Mouse (Mus musculus): ENCODE results near the gene Thrb. TPM values are rescaled to one million over a fixed set of nuclear protein-coding genes. Genes with fewer than 3 reads are reported as not detected.

Gene Thrb
- polyA plus RNA-seq, 1 experiment from 2014 or later, result 0.64 TPM

DNA sequence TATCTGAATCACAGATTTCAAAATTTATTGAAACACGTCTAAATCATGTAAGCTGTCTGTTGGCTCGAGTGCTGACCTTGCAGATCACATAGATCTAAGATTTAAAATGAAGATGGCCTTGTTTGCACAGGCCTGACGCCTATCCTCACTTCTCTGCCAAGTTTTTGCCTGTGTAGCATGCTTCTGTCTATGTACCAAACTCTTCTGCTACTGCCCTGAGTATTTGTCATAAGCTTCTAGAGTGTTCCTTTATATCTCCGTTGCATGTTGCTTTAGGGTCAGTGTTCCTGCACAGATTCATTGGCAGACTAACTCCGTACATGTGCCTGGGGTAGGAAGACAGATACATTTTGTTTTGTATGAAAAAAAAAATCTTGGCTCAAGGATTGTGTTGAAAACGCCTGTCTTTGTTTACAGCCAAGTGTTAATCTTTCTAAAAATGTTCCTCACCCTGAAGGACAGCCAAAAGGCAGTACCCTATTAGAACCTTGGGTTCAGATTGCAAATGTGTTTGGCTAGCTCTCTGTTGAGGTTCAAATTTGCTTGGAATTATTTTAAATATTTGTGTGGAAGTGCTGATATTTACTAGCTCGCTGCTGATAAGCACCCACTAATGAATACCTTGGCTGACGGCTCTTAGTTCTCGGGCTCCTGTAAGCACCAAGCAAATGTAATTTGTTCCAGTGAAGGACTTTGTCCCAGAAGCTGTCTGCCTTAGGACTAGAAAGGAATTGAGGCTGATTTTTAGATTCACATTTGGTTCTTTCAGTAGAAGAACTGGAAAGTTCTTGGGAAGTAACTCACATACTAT is 83.0 kb downstream of the Thrb start:
- H3K4me1 ChIP-seq (replicated peaks), result no peaks in the 10 kb centered on the region
- no peaks in the 10 kb centered on the region for H3K36me3 ChIP-seq
- no peaks in the 10 kb centered on the region for H3K9me3 ChIP-seq (replicated peaks)
- H3K27me3 ChIP-seq (replicated peaks), result no peaks in the 10 kb centered on the region
- H3K4me2 ChIP-seq, result no peak overlapping the region
- no peak overlapping the region for H3K9ac ChIP-seq
- H3K27ac ChIP-seq (ENCODE audit: poor library complexity, severe bottlenecking), result no peak overlapping the region
- ATAC-seq (ENCODE audit: insufficient number of reproducible peaks, low FRiP score), result no peak
- no peak overlapping the region for H3K4me3 ChIP-seq
- WGBS, result 57% methylated on average over 9 of the region's 9 CpGs

DNA sequence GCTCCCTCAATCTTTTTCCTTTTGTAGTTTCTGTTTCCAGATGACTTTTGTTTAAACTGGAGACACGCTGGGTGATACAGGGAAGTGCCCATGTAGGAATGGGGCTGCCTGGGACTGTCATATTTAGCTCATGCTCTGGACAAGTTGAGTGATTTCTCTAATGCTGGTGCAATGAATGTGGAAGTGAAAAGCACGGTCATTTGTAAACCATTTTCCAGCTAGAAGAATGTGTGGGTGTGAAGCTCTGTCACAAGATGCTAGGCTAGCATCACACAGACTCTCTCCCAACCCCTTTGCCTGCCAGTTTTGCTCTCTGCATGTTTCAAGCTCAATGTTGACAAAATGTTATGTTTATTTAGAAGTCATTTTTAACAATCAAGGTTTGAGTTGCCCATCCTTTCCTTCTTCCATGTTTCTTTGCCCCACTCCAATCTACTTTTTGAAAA is 83.7 kb downstream of the Thrb start:
- Histone ChIP-seq H3K27ac (ENCODE audit: poor library complexity, severe bottlenecking) (no peak overlapping the region), H3K9me3 (replicated peaks) (no peaks in the 10 kb centered on the region), H3K9ac (no peak overlapping the region), H3K36me3 (no peaks in the 10 kb centered on the region), H3K4me2 (no peak overlapping the region), H3K27me3 (replicated peaks) (no peaks in the 10 kb centered on the region), H3K4me1 (replicated peaks) (no peaks in the 10 kb centered on the region), H3K4me3 (no peak overlapping the region)
- WGBS, result 57% methylated on average over 2 of the region's 2 CpGs
- no peak for ATAC-seq (ENCODE audit: insufficient number of reproducible peaks, low FRiP score)

DNA sequence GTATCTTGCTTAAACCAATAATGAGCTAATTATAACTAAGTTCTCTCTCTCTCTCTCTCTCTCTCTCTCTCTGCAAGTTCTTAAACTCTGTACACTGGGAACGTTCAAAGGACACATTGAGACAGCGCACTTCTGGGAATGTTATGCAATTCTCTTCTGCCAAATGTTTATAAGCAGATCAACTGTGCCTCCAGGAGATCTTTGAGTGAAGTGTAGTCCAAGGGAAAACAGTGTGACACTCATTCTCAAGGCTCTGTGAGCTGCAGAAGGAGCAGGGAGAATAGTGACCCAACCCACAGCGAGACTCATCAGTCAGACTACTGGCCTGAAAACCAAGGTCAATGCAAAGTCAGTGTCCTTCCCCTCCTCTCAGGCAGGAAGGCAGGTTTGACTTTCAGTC is 87.9 kb downstream of the Thrb start:
- Histone ChIP-seq H3K27ac (ENCODE audit: poor library complexity, severe bottlenecking) (no peak overlapping the region), H3K27me3 (replicated peaks) (no peaks in the 10 kb centered on the region), H3K9ac (no peak overlapping the region), H3K4me3 (no peak overlapping the region), H3K36me3 (no peaks in the 10 kb centered on the region), H3K4me1 (replicated peaks) (no peaks in the 10 kb centered on the region), H3K9me3 (replicated peaks) (no peaks in the 10 kb centered on the region), H3K4me2 (no peak overlapping the region)
- WGBS, result 85% methylated on average over 3 of the region's 3 CpGs
- no peak for ATAC-seq (ENCODE audit: insufficient number of reproducible peaks, low FRiP score)

DNA sequence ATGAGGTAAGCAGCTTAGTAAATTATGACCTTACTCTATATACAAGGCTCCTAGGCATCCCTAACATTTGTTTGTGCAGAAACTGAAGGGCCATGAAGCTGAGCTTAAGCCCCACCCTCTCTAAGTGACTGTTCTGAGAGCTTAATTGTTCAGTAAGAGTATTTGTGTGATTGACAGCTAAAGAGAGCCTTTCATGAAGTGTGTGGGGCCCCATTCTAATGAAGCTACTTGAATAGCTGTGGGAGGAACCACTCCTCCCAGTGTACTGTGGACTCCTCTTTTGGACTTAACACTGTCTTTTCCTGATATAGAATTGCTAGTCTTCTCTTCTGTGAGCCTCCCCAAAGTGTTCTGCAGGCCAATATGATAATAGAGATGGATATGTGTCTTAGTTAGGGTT is 88.9 kb downstream of the Thrb start:
- Histone ChIP-seq H3K4me1 (replicated peaks) (no peaks in the 10 kb centered on the region), H3K9ac (no peak overlapping the region), H3K9me3 (replicated peaks) (no peaks in the 10 kb centered on the region), H3K4me2 (no peak overlapping the region), H3K4me3 (no peak overlapping the region), H3K36me3 (no peaks in the 10 kb centered on the region), H3K27me3 (replicated peaks) (no peaks in the 10 kb centered on the region), H3K27ac (ENCODE audit: poor library complexity, severe bottlenecking) (no peak overlapping the region)
- ATAC-seq (ENCODE audit: insufficient number of reproducible peaks, low FRiP score), result no peak

DNA sequence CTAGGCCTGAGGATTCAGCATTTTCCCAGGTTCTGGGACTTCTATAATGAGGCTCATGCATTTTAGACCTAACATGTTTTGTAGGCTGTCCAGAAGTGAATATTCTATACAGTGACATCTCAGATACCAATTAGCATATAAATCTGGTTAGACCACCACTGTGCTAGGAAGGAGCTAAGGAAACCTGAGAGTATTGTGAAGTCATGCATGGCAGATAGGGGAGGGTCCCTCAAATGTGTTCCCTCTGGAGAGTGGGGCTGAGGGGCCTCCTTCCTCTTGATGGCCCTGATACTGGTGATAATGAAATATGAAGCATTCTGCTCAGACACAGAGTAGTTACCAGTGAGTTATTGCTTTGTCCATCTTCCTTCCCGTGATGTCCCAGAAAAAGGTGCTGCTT is 91.8 kb downstream of the Thrb start:
- Histone ChIP-seq H3K27ac (ENCODE audit: poor library complexity, severe bottlenecking) (no peak overlapping the region), H3K4me3 (no peak overlapping the region), H3K9me3 (replicated peaks) (no peaks in the 10 kb centered on the region), H3K27me3 (replicated peaks) (no peaks in the 10 kb centered on the region), H3K4me1 (replicated peaks) (no peaks in the 10 kb centered on the region), H3K4me2 (no peak overlapping the region), H3K9ac (no peak overlapping the region), H3K36me3 (no peaks in the 10 kb centered on the region)
- no peak for ATAC-seq (ENCODE audit: insufficient number of reproducible peaks, low FRiP score)
- WGBS, result 80% methylated on average over 1 of the region's 1 CpGs

DNA sequence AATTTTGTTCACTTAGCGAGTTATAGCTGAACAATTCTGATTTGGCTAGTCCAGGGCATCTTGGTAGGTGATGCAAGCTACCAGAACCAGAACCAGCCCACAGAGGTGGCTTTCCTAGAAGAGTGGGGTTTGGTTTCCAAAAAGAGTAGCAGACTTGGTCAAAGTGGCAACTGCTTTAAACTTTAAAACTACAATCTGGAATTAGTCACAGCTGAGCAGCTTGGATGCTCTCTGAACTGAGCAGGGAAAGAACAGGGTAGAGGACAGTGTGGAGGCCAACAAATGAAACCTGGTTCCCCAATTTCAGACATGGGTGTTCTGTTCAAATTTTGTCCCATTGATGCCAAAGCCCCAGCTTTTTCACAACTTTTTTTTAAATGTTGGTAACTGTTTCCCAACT is 93.4 kb downstream of the Thrb start:
- no peaks in the 10 kb centered on the region for H3K36me3 ChIP-seq
- no peak overlapping the region for H3K27ac ChIP-seq (ENCODE audit: poor library complexity, severe bottlenecking)
- H3K4me1 ChIP-seq (replicated peaks), result no peaks in the 10 kb centered on the region
- no peak for ATAC-seq (ENCODE audit: insufficient number of reproducible peaks, low FRiP score)
- no peak overlapping the region for H3K9ac ChIP-seq
- H3K4me3 ChIP-seq, result no peak overlapping the region
- H3K9me3 ChIP-seq (replicated peaks), result no peaks in the 10 kb centered on the region
- 75% methylated on average over 1 of the region's 1 CpGs for WGBS
- no peak overlapping the region for H3K4me2 ChIP-seq
- H3K27me3 ChIP-seq (replicated peaks), result no peaks in the 10 kb centered on the region

DNA sequence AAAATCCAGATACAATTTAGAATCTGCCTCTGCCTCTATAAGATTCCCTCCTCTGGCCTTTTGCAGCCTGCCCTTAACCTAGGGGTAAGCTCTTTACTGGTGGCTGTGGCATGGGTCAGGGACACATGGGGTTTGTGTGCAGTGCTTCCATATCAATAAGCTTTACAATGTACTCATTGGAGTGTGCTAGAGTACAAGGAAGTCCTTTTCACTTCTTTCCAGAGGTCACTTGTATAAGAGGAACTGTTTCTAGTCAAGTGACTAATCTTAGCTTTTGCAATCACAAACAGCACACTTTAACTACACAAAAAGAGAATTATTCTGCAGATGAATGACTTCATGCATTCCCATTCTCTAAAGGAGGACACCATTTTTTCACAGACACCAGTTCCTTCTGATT is 96.7 kb downstream of the Thrb start:
- H3K27me3 ChIP-seq (replicated peaks), result no peaks in the 10 kb centered on the region
- no peak overlapping the region for H3K9ac ChIP-seq
- no peaks in the 10 kb centered on the region for H3K36me3 ChIP-seq
- H3K4me3 ChIP-seq, result no peak overlapping the region
- H3K4me1 ChIP-seq (replicated peaks), result no peaks in the 10 kb centered on the region
- H3K27ac ChIP-seq (ENCODE audit: poor library complexity, severe bottlenecking), result no peak overlapping the region
- no peak overlapping the region for H3K4me2 ChIP-seq
- no peak for ATAC-seq (ENCODE audit: insufficient number of reproducible peaks, low FRiP score)
- no peaks in the 10 kb centered on the region for H3K9me3 ChIP-seq (replicated peaks)

DNA sequence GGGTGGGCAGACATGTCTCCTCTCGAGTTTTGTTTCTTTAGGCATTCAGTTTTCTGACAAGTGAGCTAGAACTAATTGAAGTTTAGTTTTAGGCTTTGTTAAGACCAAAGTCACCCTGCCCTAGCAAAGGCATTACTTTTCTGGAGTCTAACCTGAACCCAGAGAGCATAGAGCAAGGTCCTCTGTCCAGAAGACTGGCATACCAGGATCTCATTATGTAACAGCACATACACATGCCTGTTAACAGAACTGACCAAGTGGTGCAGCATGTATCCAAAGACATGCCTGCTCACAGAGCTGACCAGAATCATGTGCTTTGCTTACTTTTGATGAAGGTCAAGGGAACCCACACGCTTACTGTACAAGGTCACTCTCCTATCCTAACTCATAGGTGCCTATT is 107.9 kb downstream of the Thrb start:
- no peak for ATAC-seq (ENCODE audit: insufficient number of reproducible peaks, low FRiP score)
- Histone ChIP-seq H3K4me3 (no peak overlapping the region), H3K4me2 (no peak overlapping the region), H3K36me3 (no peaks in the 10 kb centered on the region), H3K9me3 (replicated peaks) (no peaks in the 10 kb centered on the region), H3K4me1 (replicated peaks) (no peaks in the 10 kb centered on the region), H3K27ac (ENCODE audit: poor library complexity, severe bottlenecking) (no peak overlapping the region), H3K27me3 (replicated peaks) (no peaks in the 10 kb centered on the region), H3K9ac (no peak overlapping the region)
- 57% methylated on average over 2 of the region's 2 CpGs for WGBS

DNA sequence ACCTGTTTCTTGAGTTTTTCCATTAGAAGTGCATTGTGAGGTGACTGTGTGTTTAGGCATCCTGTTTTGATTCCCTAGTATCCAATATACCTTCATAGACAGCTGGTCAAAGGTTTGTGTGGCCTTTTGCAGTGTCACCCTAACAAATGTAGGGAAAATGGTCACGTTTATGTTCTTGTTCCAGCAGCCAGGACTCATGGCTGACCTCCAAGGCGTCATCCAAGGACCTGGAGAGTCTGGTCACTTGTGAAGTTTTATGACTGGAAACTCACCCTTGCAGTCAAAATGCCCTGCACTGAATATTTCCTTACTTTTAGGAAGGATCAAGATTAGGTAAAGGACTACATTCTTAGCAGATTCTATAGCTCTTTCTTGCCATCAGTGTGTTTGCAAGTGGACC is 114.3 kb downstream of the Thrb start:
- H3K9me3 ChIP-seq (replicated peaks), result no peaks in the 10 kb centered on the region
- H3K27me3 ChIP-seq (replicated peaks), result no peaks in the 10 kb centered on the region
- no peak overlapping the region for H3K4me3 ChIP-seq
- H3K9ac ChIP-seq, result no peak overlapping the region
- H3K36me3 ChIP-seq, result no peaks in the 10 kb centered on the region
- no peaks in the 10 kb centered on the region for H3K4me1 ChIP-seq (replicated peaks)
- no peak for ATAC-seq (ENCODE audit: insufficient number of reproducible peaks, low FRiP score)
- H3K4me2 ChIP-seq, result no peak overlapping the region
- WGBS, result 71% methylated on average over 2 of the region's 2 CpGs
- no peak overlapping the region for H3K27ac ChIP-seq (ENCODE audit: poor library complexity, severe bottlenecking)

DNA sequence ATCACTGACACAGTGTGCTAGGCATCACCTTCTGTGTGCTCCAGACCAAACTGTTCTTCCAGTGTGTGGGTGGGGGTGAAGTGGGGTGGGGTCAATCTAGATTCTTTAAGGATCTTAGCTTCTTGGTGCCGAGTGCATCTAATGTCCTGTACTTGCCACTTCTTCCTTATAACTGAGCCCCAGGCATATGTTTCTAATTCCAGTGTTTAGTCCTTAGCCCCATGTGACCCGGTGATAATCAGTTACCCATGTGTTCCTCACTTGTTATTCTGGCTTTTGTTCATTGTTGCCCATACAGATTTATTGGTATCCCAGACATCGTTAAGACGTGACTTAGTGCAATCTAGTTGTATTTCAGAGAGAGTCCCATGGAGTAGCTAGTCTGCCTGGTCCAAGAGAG is 121.9 kb downstream of the Thrb start:
- ATAC-seq (ENCODE audit: insufficient number of reproducible peaks, low FRiP score), result no peak
- H3K9ac ChIP-seq, result no peak overlapping the region
- H3K27me3 ChIP-seq (replicated peaks), result no peaks in the 10 kb centered on the region
- H3K36me3 ChIP-seq, result no peaks in the 10 kb centered on the region
- 77% methylated on average over 4 of the region's 4 CpGs for WGBS
- no peak overlapping the region for H3K27ac ChIP-seq (ENCODE audit: poor library complexity, severe bottlenecking)
- peaks cover 9% of the 10 kb centered on the region for H3K4me1 ChIP-seq (replicated peaks)
- H3K4me2 ChIP-seq, result no peak overlapping the region
- H3K4me3 ChIP-seq, result no peak overlapping the region
- no peaks in the 10 kb centered on the region for H3K9me3 ChIP-seq (replicated peaks)

DNA sequence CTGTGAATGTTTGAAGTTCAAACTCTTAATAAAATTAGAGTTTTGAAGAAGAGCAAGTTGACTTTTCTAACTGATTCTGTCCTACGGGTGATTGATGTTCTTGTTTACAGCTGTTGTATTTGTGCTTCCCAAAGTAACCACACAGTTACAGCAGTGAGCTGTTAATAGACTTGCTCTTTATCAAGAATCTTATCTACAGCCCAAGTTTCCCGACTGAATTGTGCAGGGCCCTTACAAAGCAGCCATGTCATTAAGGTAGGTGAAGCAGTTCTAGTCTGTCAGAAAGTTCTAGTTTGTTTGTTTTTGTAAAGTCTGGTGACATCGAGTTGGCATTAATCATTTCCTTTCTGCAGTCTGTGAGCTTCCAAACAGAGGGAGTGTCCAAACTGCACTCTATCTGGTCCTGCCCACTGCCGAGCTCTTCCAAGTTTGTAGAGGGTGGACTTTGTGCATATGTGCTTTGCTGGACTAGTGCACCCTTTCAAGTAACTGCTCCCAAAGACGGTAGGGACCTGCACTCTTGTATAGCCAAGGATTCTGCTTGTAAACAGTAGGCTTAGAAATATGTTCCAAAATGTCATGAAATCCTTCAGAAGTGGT is 124.2 kb downstream of the Thrb start:
- WGBS, result 13% methylated on average over 5 of the region's 5 CpGs
- no peaks in the 10 kb centered on the region for H3K36me3 ChIP-seq
- no peak overlapping the region for H3K4me3 ChIP-seq
- H3K27ac ChIP-seq (ENCODE audit: poor library complexity, severe bottlenecking), result no peak overlapping the region
- ATAC-seq (ENCODE audit: insufficient number of reproducible peaks, low FRiP score), result no peak
- peaks cover 9% of the 10 kb centered on the region for H3K4me1 ChIP-seq (replicated peaks)
- no peaks in the 10 kb centered on the region for H3K27me3 ChIP-seq (replicated peaks)
- no peaks in the 10 kb centered on the region for H3K9me3 ChIP-seq (replicated peaks)
- H3K9ac ChIP-seq, result no peak overlapping the region
- H3K4me2 ChIP-seq, result no peak overlapping the region

DNA sequence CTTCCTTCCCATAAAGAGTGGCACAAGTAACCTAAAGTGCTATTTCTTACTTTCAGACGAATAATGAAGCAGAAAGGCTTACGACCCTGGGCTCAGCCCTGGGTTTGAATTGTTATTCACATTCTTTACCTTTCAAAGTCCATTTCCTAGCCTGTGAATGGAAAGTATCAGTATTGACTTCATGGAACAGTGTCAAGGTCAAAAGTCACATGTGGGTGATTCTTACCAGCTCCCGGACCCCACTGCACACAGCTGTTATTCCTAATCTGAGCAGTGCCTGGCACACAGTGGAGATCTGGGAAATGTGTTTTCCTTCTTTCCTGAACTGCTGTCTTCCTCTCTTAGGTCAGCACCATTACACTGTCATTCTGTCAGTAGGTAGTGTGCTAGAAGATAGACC is 125.3 kb downstream of the Thrb start:
- no peak for ATAC-seq (ENCODE audit: insufficient number of reproducible peaks, low FRiP score)
- H3K27ac ChIP-seq (ENCODE audit: poor library complexity, severe bottlenecking), result no peak overlapping the region
- H3K4me1 ChIP-seq (replicated peaks), result peaks cover 9% of the 10 kb centered on the region
- H3K9ac ChIP-seq, result no peak overlapping the region
- WGBS, result 46% methylated on average over 3 of the region's 3 CpGs
- no peaks in the 10 kb centered on the region for H3K9me3 ChIP-seq (replicated peaks)
- H3K36me3 ChIP-seq, result no peaks in the 10 kb centered on the region
- no peak overlapping the region for H3K4me2 ChIP-seq
- no peak overlapping the region for H3K4me3 ChIP-seq
- H3K27me3 ChIP-seq (replicated peaks), result no peaks in the 10 kb centered on the region

Data from heart, embryonic 12.5 days (tissue).